In the genomic region with DNA sequence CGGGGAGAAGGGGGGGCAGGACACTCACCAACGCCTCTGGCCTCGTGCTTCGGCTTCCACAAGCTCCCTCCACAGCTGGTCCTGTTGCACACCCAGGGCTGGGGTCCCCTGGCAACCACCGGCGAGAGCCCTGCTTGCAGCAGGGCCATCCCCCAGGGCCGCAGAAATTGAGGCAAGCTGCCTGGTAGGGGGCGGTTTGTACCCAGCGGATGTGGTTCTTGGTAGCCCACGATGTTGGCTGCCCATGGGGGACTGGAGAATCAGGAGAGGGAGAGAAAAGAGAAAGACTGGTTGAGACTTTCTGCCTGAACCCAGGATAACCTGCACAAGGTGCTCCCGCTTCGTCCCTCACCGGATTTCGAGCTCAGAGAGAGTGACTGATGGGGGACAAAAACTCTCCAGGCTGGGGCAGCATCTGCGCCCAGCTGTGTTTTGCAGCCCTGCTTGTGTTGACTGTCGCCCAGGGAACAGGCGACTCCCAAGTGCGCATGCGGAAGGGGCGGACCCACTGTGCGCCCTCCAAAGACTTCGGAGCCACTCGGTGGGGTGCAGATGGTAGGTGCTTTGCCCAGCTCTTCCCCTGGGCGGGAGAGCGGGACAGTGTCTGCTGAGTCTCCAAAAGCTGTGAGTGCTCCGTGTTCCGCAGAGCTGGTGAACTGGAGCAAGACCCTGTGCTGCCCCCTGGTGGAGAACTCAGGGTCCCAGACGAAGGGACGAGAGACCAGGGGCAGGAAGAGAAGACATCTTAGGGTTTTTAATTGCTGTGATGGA, we compare ENCODE assay signal across 8 mouse cellular contexts. TPM values are rescaled to one million over a fixed set of nuclear protein-coding genes. Genes with fewer than 3 reads are reported as not detected.
DNase-seq lines count a peak whose midpoint lies in the region; ATAC-seq lines count a peak whose summit lies in the region.

2410004P03Rik (minus strand) TSS at position 628 of the 771 bp plus-strand sequence.

- peaks cover 5% of the 10 kb centered on the region; the same call in 1 of the 2 replicates for H3K9me3 ChIP-seq in erythroblast, embryonic 14.5 days (ENCODE audit: control insufficient read depth, low read length)
- no peaks in the 10 kb centered on the region for H3K9me3 ChIP-seq in heart, embryonic 15.5 days (replicated peaks)
- no peaks in the 10 kb centered on the region for H3K9me3 ChIP-seq in neural tube, embryonic 14.5 days (ENCODE audit: control insufficient read depth, low read length)

- WGBS in heart, embryonic 15.5 days: 8% methylated on average over 29 of the region's 29 CpGs
- 7% methylated on average over 29 of the region's 29 CpGs for WGBS in neural tube, embryonic 14.5 days

- no peaks in the 10 kb centered on the region for H3K36me3 ChIP-seq in erythroblast, embryonic 14.5 days (ENCODE audit: control insufficient read depth)
- H3K36me3 ChIP-seq in heart, embryonic 15.5 days: no peaks in the 10 kb centered on the region
- no peaks in the 10 kb centered on the region for H3K36me3 ChIP-seq in neural tube, embryonic 14.5 days (ENCODE audit: control insufficient read depth, insufficient read depth, low read length)

- DNase-seq in kidney, postnatal 10 days: peak; percentile 90
- peak; percentile 78 to 82 for DNase-seq in lung, adult 18-20 months
- DNase-seq in testis, postnatal 10 days (ENCODE audit: low spot score): peak; percentile 91

- no peak within 1 kb of the TSS for H3K27ac ChIP-seq in brown adipose tissue, adult 24 weeks (replicated peaks; ENCODE audit: low read depth, low read length)
- no peak within 1 kb of the TSS for H3K27ac ChIP-seq in heart, embryonic 15.5 days
- no peak within 1 kb of the TSS for H3K27ac ChIP-seq in neural tube, embryonic 14.5 days (ENCODE audit: low read depth, low read length)

- peak within 1 kb of the TSS; percentile 75 for H3K4me2 ChIP-seq in heart, embryonic 15.5 days
- H3K4me2 ChIP-seq in neural tube, embryonic 14.5 days (ENCODE audit: low read depth, low read length): peak within 1 kb of the TSS; percentile 40; the same call in 1 of the 2 replicates

- H3K4me3 ChIP-seq in brown adipose tissue, adult 24 weeks (ENCODE audit: insufficient read depth, low read depth, low read length): peak within 1 kb of the TSS; percentile 61
- H3K4me3 ChIP-seq in erythroblast, embryonic 14.5 days (replicated peaks): peak within 1 kb of the TSS; percentile 41
- H3K4me3 ChIP-seq in heart, embryonic 15.5 days: peak within 1 kb of the TSS; percentile 46
- peak within 1 kb of the TSS; percentile 23 for H3K4me3 ChIP-seq in neural tube, embryonic 14.5 days (ENCODE audit: low read depth, low read length)

- ATAC-seq in CD4-positive, CD25-positive, alpha-beta regulatory T cell, adult 4 months: peak; percentile 89
- peak; percentile 49 for ATAC-seq in heart, embryonic 15.5 days (replicated peaks; ENCODE audit: insufficient number of reproducible peaks, insufficient read depth, low FRiP score, low read depth)
- peak; percentile 79 for ATAC-seq in neural tube, embryonic 14.5 days (ENCODE audit: low read depth)

- no peaks in the 10 kb centered on the region for H3K4me1 ChIP-seq in brown adipose tissue, adult 24 weeks (ENCODE audit: control insufficient read depth, insufficient read depth, insufficient read length, low read length)
- H3K4me1 ChIP-seq in erythroblast, embryonic 14.5 days (ENCODE audit: control insufficient read depth): peaks cover 7% of the 10 kb centered on the region
- peaks cover 8% of the 10 kb centered on the region for H3K4me1 ChIP-seq in heart, embryonic 15.5 days (replicated peaks)
- H3K4me1 ChIP-seq in neural tube, embryonic 14.5 days (ENCODE audit: control insufficient read depth, insufficient read depth, low read length): no peaks in the 10 kb centered on the region

- 0 out of 2 replicates have a peak within 1 kb of the TSS, but pooled peaks have one; percentile 20 for H3K9ac ChIP-seq in heart, embryonic 15.5 days
- H3K9ac ChIP-seq in neural tube, embryonic 14.5 days (replicated peaks; ENCODE audit: low read depth, low read length): no peak within 1 kb of the TSS

- peaks cover 9% of the 10 kb centered on the region for H3K27me3 ChIP-seq in erythroblast, embryonic 14.5 days (ENCODE audit: control insufficient read depth)
- H3K27me3 ChIP-seq in heart, embryonic 15.5 days: no peaks in the 10 kb centered on the region
- no peaks in the 10 kb centered on the region for H3K27me3 ChIP-seq in neural tube, embryonic 14.5 days (ENCODE audit: control insufficient read depth, insufficient read depth, low read length)

RNA-seq across cellular contexts. Expression of gene 2410004P03Rik, which starts in this region (rescaled TPM):
- 1 to 10 TPM; 1.2 to 1.8 TPM for polyA plus RNA-seq in CD4-positive, CD25-positive, alpha-beta regulatory T cell, adult 4 months (2017; shearing (Covaris generic))
- polyA plus RNA-seq in brown adipose tissue, adult 24 weeks (2012; ENCODE audit: insufficient read depth, insufficient read length, missing spikeins): not detected in 2 replicates
- not detected in 2 replicates for polyA plus RNA-seq in erythroblast, embryonic 14.5 days (2012)
- 0.33 and 0.49 TPM in 2 replicates for polyA plus RNA-seq in heart, embryonic 15.5 days (2015; fragmentation: Nextera tagmentation; extraction: Ambion mirVana)
- polyA plus RNA-seq in neural tube, embryonic 14.5 days (2014; fragmentation: Nextera tagmentation; extraction: Ambion mirVana): 2.6 and 4.6 TPM in 2 replicates

Comparison
In these comparisons a context has a peak if more than half of its experiments do, and no peak if none do; other contexts are left out.
1. Peak in ATAC-seq, H3K4me3 ChIP-seq, H3K9ac ChIP-seq and H3K4me2 ChIP-seq in heart, embryonic 15.5 days; RNA of the gene not detected or under 1 TPM.